Mouse (Mus musculus): ENCODE measurements around the gene Shprh.
"Not testable (repeated sequence)": the region's sequence is repeated elsewhere in the genome, so short reads cannot be mapped to it uniquely, and the experiment has no call there.

Gene Shprh
- long read RNA-seq, experiment 1, partial matches to known transcripts: 3 of 3 reads
- long read RNA-seq, experiment 1, other reads (novel, unspliced or antisense): 0 of 3 reads
- long read RNA-seq, experiment 2, partial matches to known transcripts: 4 of 5 reads
- long read RNA-seq, experiment 2, other reads (novel, unspliced or antisense): 1 of 5 reads

- intact Hi-C loops (cut with DNase I): no loop called here
Observed at GRCm38 (mm10) chr10:11148884-11149741, at the start of gene Shprh. Gene Shprh, plus strand, starts transcription at chr10:11149427.

- intact Hi-C loops (cut with DNase I): no loop called here
Observed at GRCm38 (mm10) chr10:11121781-11122180, 27.4 kb upstream of the Shprh start.

GRCm38 (mm10) chr10:11145580-11145979, 3.6 kb upstream of the Shprh start:
- intact Hi-C loops (cut with DNase I): no loop called here

- intact Hi-C loops (cut with DNase I): no loop called here
Observed at GRCm38 (mm10) chr10:11148446-11148845, 781 bp upstream of the Shprh start.

GRCm38 (mm10) chr10:11149742-11150125, 507 bp downstream of the Shprh start:
- intact Hi-C loops (cut with DNase I): no loop called here

GRCm38 (mm10) chr10:11151644-11152043, 2.4 kb downstream of the Shprh start:
- intact Hi-C loops (cut with DNase I): no loop called here

- intact Hi-C loops (cut with DNase I): loop anchor here (5.0 kb wide), 1 partner anchor 40 kb away; no protein-coding TSS in a partner anchor
Observed at GRCm38 (mm10) chr10:11157039-11157438, 7.8 kb downstream of the Shprh start.

- intact Hi-C loops (cut with DNase I): loop anchor here (10.0 kb wide), 2 partner anchors 760 to 1370 kb away; no protein-coding TSS in a partner anchor
Observed at GRCm38 (mm10) chr10:11164537-11164936, 15.3 kb downstream of the Shprh start.

- intact Hi-C loops (cut with DNase I): no loop called here
Observed at GRCm38 (mm10) chr10:11170252-11170651, 21.0 kb downstream of the Shprh start.

GRCm38 (mm10) chr10:11171615-11172014, 22.4 kb downstream of the Shprh start:
- intact Hi-C loops (cut with DNase I): no loop called here

GRCm38 (mm10) chr10:11172519-11172918, 23.3 kb downstream of the Shprh start:
- intact Hi-C loops (cut with DNase I): no loop called here

GRCm38 (mm10) chr10:11175801-11176482, 26.7 kb downstream of the Shprh start:
- intact Hi-C loops (cut with DNase I): no loop called here

- intact Hi-C loops (cut with DNase I): no loop called here
Observed at GRCm38 (mm10) chr10:11180077-11180476, 30.9 kb downstream of the Shprh start.

- intact Hi-C loops (cut with DNase I): loop anchor here (5.0 kb wide), 2 partner anchors 40 to 85 kb away; partner anchors contain the start of gene Fbxo30
Observed at GRCm38 (mm10) chr10:11197341-11197740, 48.1 kb downstream of the Shprh start.

- intact Hi-C loops (cut with DNase I): loop anchor here (5.0 kb wide), 2 partner anchors 41 to 84 kb away; partner anchors contain the start of gene Fbxo30
Observed at GRCm38 (mm10) chr10:11198346-11198745, 49.1 kb downstream of the Shprh start.

- intact Hi-C loops (cut with DNase I): loop anchor here (5.0 kb wide), 2 partner anchors 43 to 82 kb away; partner anchors contain the start of gene Fbxo30
Observed at GRCm38 (mm10) chr10:11199980-11200379, 50.8 kb downstream of the Shprh start.

GRCm38 (mm10) chr10:11205883-11206282, 56.7 kb downstream of the Shprh start:
- intact Hi-C loops (cut with DNase I): not testable (repeated sequence)

GRCm38 (mm10) chr10:11208670-11209069, 59.4 kb downstream of the Shprh start:
- intact Hi-C loops (cut with DNase I): no loop called here

GRCm38 (mm10) chr10:11212003-11212402, 62.8 kb downstream of the Shprh start:
- intact Hi-C loops (cut with DNase I): no loop called here

- intact Hi-C loops (cut with DNase I): no loop called here
Observed at GRCm38 (mm10) chr10:11226442-11226841, 77.2 kb downstream of the Shprh start.

- intact Hi-C loops (cut with DNase I): no loop called here
Observed at GRCm38 (mm10) chr10:11229545-11230178, 80.4 kb downstream of the Shprh start.

Data from adrenal gland (tissue).